Mouse (Mus musculus): ENCODE measurements around the gene Icam1.
A peak's percentile ranks its signal among the peaks of the same experiment; 100 is the strongest.

Icam1 gene

GRCm38 (mm10) chr9:21015571-21016130 is at the start of gene Icam1:
Icam1 (plus strand) TSS chr9:21015985.
- DNase-seq (ENCODE audit: low spot score), result peak; percentile 59

- DNase-seq (ENCODE audit: low spot score), result no peak
Observed at GRCm38 (mm10) chr9:20966008-20966407, 49.8 kb upstream of the Icam1 start.

- DNase-seq (ENCODE audit: low spot score), result no peak
Observed at GRCm38 (mm10) chr9:20966747-20967146, 49.0 kb upstream of the Icam1 start.

- no peak for DNase-seq (ENCODE audit: low spot score)
Observed at GRCm38 (mm10) chr9:20971751-20972140, 44.0 kb upstream of the Icam1 start.

- no peak for DNase-seq (ENCODE audit: low spot score)
Observed at GRCm38 (mm10) chr9:20972141-20972992, 43.4 kb upstream of the Icam1 start.

GRCm38 (mm10) chr9:20973001-20973681 is 42.6 kb upstream of the Icam1 start:
- no peak for DNase-seq (ENCODE audit: low spot score)

- DNase-seq (ENCODE audit: low spot score), result no peak
Observed at GRCm38 (mm10) chr9:20973682-20974075, 42.1 kb upstream of the Icam1 start.

- DNase-seq (ENCODE audit: low spot score), result no peak
Observed at GRCm38 (mm10) chr9:20975431-20976215, 40.2 kb upstream of the Icam1 start.

GRCm38 (mm10) chr9:20976216-20976960 is 39.4 kb upstream of the Icam1 start, which contains the start of gene S1pr2:
S1pr2 (minus strand) TSS chr9:20976781.
- DNase-seq (ENCODE audit: low spot score), result peak; percentile 71

GRCm38 (mm10) chr9:20976961-20977689 is 38.7 kb upstream of the Icam1 start:
- DNase-seq (ENCODE audit: low spot score), result no peak

- no peak for DNase-seq (ENCODE audit: low spot score)
Observed at GRCm38 (mm10) chr9:20978409-20979095, 37.2 kb upstream of the Icam1 start.

- no peak for DNase-seq (ENCODE audit: low spot score)
Observed at GRCm38 (mm10) chr9:20979181-20979580, 36.6 kb upstream of the Icam1 start.

- DNase-seq (ENCODE audit: low spot score), result no peak
Observed at GRCm38 (mm10) chr9:20979769-20980168, 36.0 kb upstream of the Icam1 start.

GRCm38 (mm10) chr9:20982171-20982570 is 33.6 kb upstream of the Icam1 start:
- DNase-seq (ENCODE audit: low spot score), result no peak

GRCm38 (mm10) chr9:20983169-20983568 is 32.6 kb upstream of the Icam1 start:
- DNase-seq (ENCODE audit: low spot score), result no peak

GRCm38 (mm10) chr9:20986952-20987686 is 28.7 kb upstream of the Icam1 start:
- DNase-seq (ENCODE audit: low spot score), result peak; percentile 16

GRCm38 (mm10) chr9:20987953-20988352 is 27.8 kb upstream of the Icam1 start:
- DNase-seq (ENCODE audit: low spot score), result no peak

GRCm38 (mm10) chr9:20990861-20991260 is 24.9 kb upstream of the Icam1 start:
- no peak for DNase-seq (ENCODE audit: low spot score)

GRCm38 (mm10) chr9:20991587-20991986 is 24.2 kb upstream of the Icam1 start:
- no peak for DNase-seq (ENCODE audit: low spot score)

All from ovary, postnatal 10 days (tissue).